Mouse (Mus musculus) heart, adult 2 months (tissue): ENCODE measurements around the gene Fcrl6.

Experiments
- CTCF ChIP-seq: fragments of 200-600 bp; IDR thresholded peaks from 2 replicates; pipeline ENCODE4 v1.8.1; 2022; ENCODE audit warnings: antibody characterized with exemption, mild to moderate bottlenecking, moderate library complexity
- EP300 ChIP-seq: fragments of 200-500 bp; IDR thresholded peaks from 2 replicates; pipeline ENCODE4 v1.6.1; 2011; ENCODE audit warnings: low read depth, low read length, control low read depth; ENCODE audit not compliant: insufficient read depth
- POLR2A ChIP-seq: fragments of 200-500 bp; IDR thresholded peaks from 2 replicates; pipeline ENCODE4 v1.6.1; 2011; ENCODE audit warnings: mild to moderate bottlenecking, low read depth, low read length, control low read depth; ENCODE audit not compliant: insufficient read depth

DNA sequence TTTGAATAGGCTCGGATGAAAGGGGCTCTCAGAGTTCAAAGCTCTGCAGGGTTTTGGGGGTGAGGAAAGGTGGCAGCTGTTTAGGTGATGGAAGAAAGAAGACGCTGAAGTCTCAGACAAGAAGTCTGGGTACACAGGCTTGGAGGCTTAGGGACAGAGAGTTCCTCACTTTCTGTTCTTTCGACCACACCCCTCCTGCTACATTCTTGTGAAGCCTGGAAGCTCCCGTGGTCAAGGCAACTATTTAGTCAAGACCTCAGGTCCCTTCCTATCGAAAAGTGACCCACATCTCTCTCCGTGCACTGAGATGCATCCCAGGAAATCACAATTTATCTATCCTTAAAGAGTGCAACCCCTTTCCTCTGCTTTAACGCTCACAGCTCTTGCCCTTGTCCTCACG is 52.6 kb downstream of the Fcrl6 start:
- no peak for TF ChIP-seq CTCF
- TF ChIP-seq POLR2A: no peak
- TF ChIP-seq EP300: no peak
